Mouse (Mus musculus): ENCODE results near the gene Slc25a28. TPM values are rescaled to one million over a fixed set of nuclear protein-coding genes. Genes with fewer than 3 reads are reported as not detected.

The Slc25a28 gene
- polyA plus RNA-seq, 1 experiment from 2014 or later = 9.7 TPM

- Histone ChIP-seq H3K4me3 (ENCODE audit: low read depth, low read length) (no peak overlapping the region), H3K36me3 (ENCODE audit: control insufficient read depth, insufficient read depth, low read length) (no peaks in the 10 kb centered on the region), H3K4me1 (ENCODE audit: control insufficient read depth, insufficient read depth, low read length) (peaks cover 2% of the 10 kb centered on the region), H3K4me2 (no peak overlapping the region), H3K27ac (ENCODE audit: low read depth, low read length) (no peak overlapping the region), H3K9me3 (ENCODE audit: control insufficient read depth, low read length) (no peaks in the 10 kb centered on the region), H3K9ac (ENCODE audit: low read length) (no peak overlapping the region), H3K27me3 (ENCODE audit: control insufficient read depth, insufficient read depth, low read length) (no peaks in the 10 kb centered on the region)
- 90% methylated on average over 4 of the region's 4 CpGs for WGBS
- DNase-seq (ENCODE audit: low spot score, missing footprints) (no peak), ATAC-seq (ENCODE audit: low FRiP score) (no peak)
Observed at GRCm38 (mm10) chr19:43681541-43681940, 6.9 kb upstream of the Slc25a28 start.

GRCm38 (mm10) chr19:43679474-43679981, 4.8 kb upstream of the Slc25a28 start:
- WGBS = 85% methylated on average over 10 of the region's 10 CpGs
- Histone ChIP-seq H3K4me1 (ENCODE audit: control insufficient read depth, insufficient read depth, low read length) (peaks cover 8% of the 10 kb centered on the region), H3K4me3 (ENCODE audit: low read depth, low read length) (no peak overlapping the region), H3K4me2 (no peak overlapping the region), H3K27ac (ENCODE audit: low read depth, low read length) (no peak overlapping the region), H3K9me3 (ENCODE audit: control insufficient read depth, low read length) (no peaks in the 10 kb centered on the region), H3K9ac (ENCODE audit: low read length) (no peak overlapping the region), H3K36me3 (ENCODE audit: control insufficient read depth, insufficient read depth, low read length) (no peaks in the 10 kb centered on the region), H3K27me3 (ENCODE audit: control insufficient read depth, insufficient read depth, low read length) (no peaks in the 10 kb centered on the region)
- no peak for ATAC-seq (ENCODE audit: low FRiP score)
- DNase-seq (ENCODE audit: low spot score, missing footprints) = peak; percentile 80

- H3K9me3 ChIP-seq (ENCODE audit: control insufficient read depth, low read length) = no peaks in the 10 kb centered on the region
- H3K27me3 ChIP-seq (ENCODE audit: control insufficient read depth, insufficient read depth, low read length) = no peaks in the 10 kb centered on the region
- no peak overlapping the region for H3K4me3 ChIP-seq (ENCODE audit: low read depth, low read length)
- H3K27ac ChIP-seq (ENCODE audit: low read depth, low read length) = no peak overlapping the region
- H3K4me1 ChIP-seq (ENCODE audit: control insufficient read depth, insufficient read depth, low read length) = peaks cover 10% of the 10 kb centered on the region
- no peak for DNase-seq (ENCODE audit: low spot score, missing footprints)
- no peaks in the 10 kb centered on the region for H3K36me3 ChIP-seq (ENCODE audit: control insufficient read depth, insufficient read depth, low read length)
- no peak for ATAC-seq (ENCODE audit: low FRiP score)
- 83% methylated on average over 8 of the region's 8 CpGs for WGBS
- H3K4me2 ChIP-seq = no peak overlapping the region
- no peak overlapping the region for H3K9ac ChIP-seq (ENCODE audit: low read length)
Observed at GRCm38 (mm10) chr19:43678467-43679003, 3.9 kb upstream of the Slc25a28 start.

- Histone ChIP-seq H3K27ac (ENCODE audit: low read depth, low read length) (peak overlapping the region; percentile 94), H3K36me3 (ENCODE audit: control insufficient read depth, insufficient read depth, low read length) (no peaks in the 10 kb centered on the region), H3K27me3 (ENCODE audit: control insufficient read depth, insufficient read depth, low read length) (no peaks in the 10 kb centered on the region), H3K4me1 (ENCODE audit: control insufficient read depth, insufficient read depth, low read length) (peaks cover 14% of the 10 kb centered on the region), H3K4me3 (ENCODE audit: low read depth, low read length) (peak overlapping the region; percentile 97), H3K9me3 (ENCODE audit: control insufficient read depth, low read length) (no peaks in the 10 kb centered on the region), H3K9ac (ENCODE audit: low read length) (peak overlapping the region; percentile 73), H3K4me2 (peak overlapping the region; percentile 86)
- ATAC-seq (ENCODE audit: low FRiP score) (0 out of 2 replicates have a peak, but pooled peaks have one; percentile 0), DNase-seq (ENCODE audit: low spot score, missing footprints) (peak; percentile 92)
- WGBS = 1% methylated on average over 43 of the region's 43 CpGs
Observed at GRCm38 (mm10) chr19:43675525-43676400, 1.1 kb upstream of the Slc25a28 start.

GRCm38 (mm10) chr19:43674316-43674689, 378 bp downstream of the Slc25a28 start:
- Histone ChIP-seq H3K27me3 (ENCODE audit: control insufficient read depth, insufficient read depth, low read length) (no peaks in the 10 kb centered on the region), H3K36me3 (ENCODE audit: control insufficient read depth, insufficient read depth, low read length) (no peaks in the 10 kb centered on the region), H3K4me3 (ENCODE audit: low read depth, low read length) (peak overlapping the region; percentile 97), H3K4me2 (peak overlapping the region; percentile 92), H3K27ac (ENCODE audit: low read depth, low read length) (peak overlapping the region; percentile 58), H3K9me3 (ENCODE audit: control insufficient read depth, low read length) (no peaks in the 10 kb centered on the region), H3K4me1 (ENCODE audit: control insufficient read depth, insufficient read depth, low read length) (peaks cover 14% of the 10 kb centered on the region), H3K9ac (ENCODE audit: low read length) (peak overlapping the region; percentile 86)
- DNase-seq (ENCODE audit: low spot score, missing footprints) = peak; percentile 93
- no peak for ATAC-seq (ENCODE audit: low FRiP score)
- WGBS = under 1% methylated on average over 20 of the region's 29 CpGs

- peaks cover 14% of the 10 kb centered on the region for H3K4me1 ChIP-seq (ENCODE audit: control insufficient read depth, insufficient read depth, low read length)
- H3K27me3 ChIP-seq (ENCODE audit: control insufficient read depth, insufficient read depth, low read length) = no peaks in the 10 kb centered on the region
- no peaks in the 10 kb centered on the region for H3K36me3 ChIP-seq (ENCODE audit: control insufficient read depth, insufficient read depth, low read length)
- H3K4me3 ChIP-seq (ENCODE audit: low read depth, low read length) = peak overlapping the region; percentile 97
- H3K4me2 ChIP-seq = peak overlapping the region; percentile 92
- no peaks in the 10 kb centered on the region for H3K9me3 ChIP-seq (ENCODE audit: control insufficient read depth, low read length)
- H3K9ac ChIP-seq (ENCODE audit: low read length) = peak overlapping the region; percentile 86
- peak; percentile 93 for DNase-seq (ENCODE audit: low spot score, missing footprints)
- WGBS = 14% methylated on average over 21 of the region's 21 CpGs
- no peak for ATAC-seq (ENCODE audit: low FRiP score)
- no peak overlapping the region for H3K27ac ChIP-seq (ENCODE audit: low read depth, low read length)
Observed at GRCm38 (mm10) chr19:43673513-43674315, 967 bp downstream of the Slc25a28 start.

- no peak overlapping the region for H3K9ac ChIP-seq (ENCODE audit: low read length)
- 82% methylated on average over 7 of the region's 7 CpGs for WGBS
- H3K4me1 ChIP-seq (ENCODE audit: control insufficient read depth, insufficient read depth, low read length) = peaks cover 7% of the 10 kb centered on the region
- H3K27me3 ChIP-seq (ENCODE audit: control insufficient read depth, insufficient read depth, low read length) = no peaks in the 10 kb centered on the region
- ATAC-seq (ENCODE audit: low FRiP score) (no peak), DNase-seq (ENCODE audit: low spot score, missing footprints) (no peak)
- no peak overlapping the region for H3K4me2 ChIP-seq
- H3K9me3 ChIP-seq (ENCODE audit: control insufficient read depth, low read length) = no peaks in the 10 kb centered on the region
- H3K36me3 ChIP-seq (ENCODE audit: control insufficient read depth, insufficient read depth, low read length) = no peaks in the 10 kb centered on the region
- no peak overlapping the region for H3K27ac ChIP-seq (ENCODE audit: low read depth, low read length)
- H3K4me3 ChIP-seq (ENCODE audit: low read depth, low read length) = no peak overlapping the region
Observed at GRCm38 (mm10) chr19:43671054-43671453, 3.6 kb downstream of the Slc25a28 start.

GRCm38 (mm10) chr19:43669136-43669759, 5.4 kb downstream of the Slc25a28 start:
- H3K27ac ChIP-seq (ENCODE audit: low read depth, low read length) = no peak overlapping the region
- 83% methylated on average over 8 of the region's 8 CpGs for WGBS
- H3K4me2 ChIP-seq = no peak overlapping the region
- H3K36me3 ChIP-seq (ENCODE audit: control insufficient read depth, insufficient read depth, low read length) = no peaks in the 10 kb centered on the region; the same call in 1 of the 2 replicates
- H3K4me1 ChIP-seq (ENCODE audit: control insufficient read depth, insufficient read depth, low read length) = peaks cover 6% of the 10 kb centered on the region
- ATAC-seq (ENCODE audit: low FRiP score) (no peak), DNase-seq (ENCODE audit: low spot score, missing footprints) (no peak)
- H3K27me3 ChIP-seq (ENCODE audit: control insufficient read depth, insufficient read depth, low read length) = no peaks in the 10 kb centered on the region
- H3K9ac ChIP-seq (ENCODE audit: low read length) = no peak overlapping the region
- H3K4me3 ChIP-seq (ENCODE audit: low read depth, low read length) = no peak overlapping the region
- no peaks in the 10 kb centered on the region for H3K9me3 ChIP-seq (ENCODE audit: control insufficient read depth, low read length)

Data from midbrain, embryonic 11.5 days (tissue).